Comparison of ENCODE assay signal across 36 mouse cellular contexts in the genomic region with DNA sequence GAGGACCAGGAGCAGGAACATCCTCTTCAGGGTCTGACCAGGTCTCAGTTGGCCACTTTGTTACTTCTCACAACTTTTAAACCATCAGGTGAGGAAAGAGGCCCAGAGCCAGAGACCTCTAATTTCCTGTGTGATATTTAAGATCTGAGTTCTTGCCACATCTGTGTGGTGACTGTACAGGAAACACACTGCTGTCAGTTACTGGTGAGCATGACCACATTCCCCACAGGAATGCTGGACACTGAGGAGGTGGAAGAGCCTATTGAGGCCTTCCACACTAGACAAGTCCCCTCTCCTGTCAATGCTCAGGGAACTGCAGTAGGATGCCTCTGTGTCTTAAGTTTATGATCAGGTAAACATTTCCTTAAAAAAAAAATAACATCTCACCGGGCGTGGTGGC. TPM values are rescaled to one million over a fixed set of nuclear protein-coding genes. Genes with fewer than 3 reads are reported as not detected.
A peak's percentile ranks its signal among the peaks of the same experiment; 100 is the strongest.
DNase-seq lines count a peak whose midpoint lies in the region; ATAC-seq and TF ChIP-seq lines count a peak whose summit lies in the region.
"Had no signal": no experiment of that assay in that cellular context is flagged by ENCODE, and none has a peak within 500 bp of the region (broad histone marks: within the 10 kb centered on the region; RNA-seq: fewer than 3 reads in every experiment).

TSS of gene Mcpt8 (minus strand) at position 107 of the 400 bp plus-strand sequence.

- intact Hi-C loops in left cerebral cortex, adult 2 months (cut with DNase I), result no loop called here

- H3K9ac ChIP-seq in liver, postnatal 0 days (replicated peaks), result no peak within 1 kb of the TSS
- H3K9ac ChIP-seq in liver, embryonic 11.5 days (ENCODE audit: low read depth, low read length), result no peak within 1 kb of the TSS
- no peak within 1 kb of the TSS for H3K9ac ChIP-seq in forebrain, embryonic 12.5 days
- H3K9ac ChIP-seq: forebrain, embryonic 15.5 days; liver, embryonic 15.5 days; lung, embryonic 15.5 days; midbrain, embryonic 13.5 days had no signal

- TF ChIP-seq EP300 in liver, postnatal 0 days (IDR thresholded peaks at IDR 0.05; ENCODE audit: low read depth), result no peak

- no peaks in the 10 kb centered on the region for H3K36me3 ChIP-seq in liver, postnatal 0 days (replicated peaks; ENCODE audit: insufficient read depth, low read length)
- H3K36me3 ChIP-seq in liver, embryonic 11.5 days (ENCODE audit: control insufficient read depth, insufficient read depth, low read length), result no peaks in the 10 kb centered on the region
- no peaks in the 10 kb centered on the region for H3K36me3 ChIP-seq in forebrain, embryonic 12.5 days (replicated peaks)
- H3K36me3 ChIP-seq: forebrain, embryonic 15.5 days; G1E; liver, embryonic 15.5 days; lung, embryonic 15.5 days; midbrain, embryonic 13.5 days had no signal

- no peak for DNase-seq in liver, postnatal 0 days
- no peak for DNase-seq in liver, embryonic 11.5 days (ENCODE audit: low spot score)
- DNase-seq in left cerebral cortex, adult 2 months (ENCODE audit: extremely low spot score in 1 of 2, low spot score in 2 of 2), result no peak
- DNase-seq in left cerebral cortex, adult 11 months (ENCODE audit: low spot score), result no peak
- DNase-seq: adrenal gland, postnatal 14 days; cerebellum, adult 8-10 months; cerebellum, postnatal 36 days; embryo, embryonic 11 days; gastrocnemius, postnatal 36 days; heart, postnatal 14 days; kidney, adult 8-10 months; layer of hippocampus, postnatal 36 days; liver; lung, postnatal 36 days; thymus, adult 2 months; thymus, postnatal 36 days had no signal

- H3K4me3 ChIP-seq in liver, postnatal 0 days (ENCODE audit: low read depth, low read length), result no peak within 1 kb of the TSS
- H3K4me3 ChIP-seq in liver, embryonic 11.5 days (ENCODE audit: low read depth, low read length), result no peak within 1 kb of the TSS
- no peak within 1 kb of the TSS for H3K4me3 ChIP-seq in embryonic fibroblast, embryonic 13.5 days (ENCODE audit: insufficient read depth, low read length)
- no peak within 1 kb of the TSS for H3K4me3 ChIP-seq in forebrain, embryonic 12.5 days (replicated peaks)
- no peak within 1 kb of the TSS for H3K4me3 ChIP-seq in left cerebral cortex, adult 2 months
- H3K4me3 ChIP-seq: forebrain, embryonic 15.5 days; liver, embryonic 15.5 days; lung, embryonic 15.5 days; midbrain, embryonic 13.5 days had no signal

- no peaks in the 10 kb centered on the region for H3K9me3 ChIP-seq in liver, postnatal 0 days (ENCODE audit: low read length)
- H3K9me3 ChIP-seq in liver, embryonic 11.5 days (ENCODE audit: control insufficient read depth, low read length), result no peaks in the 10 kb centered on the region
- H3K9me3 ChIP-seq in forebrain, embryonic 12.5 days, result no peaks in the 10 kb centered on the region
- H3K9me3 ChIP-seq: forebrain, embryonic 15.5 days; G1E; liver, embryonic 15.5 days; lung, embryonic 15.5 days; midbrain, embryonic 13.5 days had no signal

- no peak within 1 kb of the TSS for H3K4me2 ChIP-seq in liver, postnatal 0 days (ENCODE audit: low read depth, low read length)
- H3K4me2 ChIP-seq in liver, embryonic 11.5 days, result no peak within 1 kb of the TSS
- no peak within 1 kb of the TSS for H3K4me2 ChIP-seq in forebrain, embryonic 12.5 days
- H3K4me2 ChIP-seq: forebrain, embryonic 15.5 days; liver, embryonic 15.5 days; lung, embryonic 15.5 days; midbrain, embryonic 13.5 days had no signal

- TF ChIP-seq POLR2A in embryonic fibroblast, embryonic 13.5 days (IDR thresholded peaks at IDR 0.05; ENCODE audit: low read depth, low read length), result no peak

- no peaks in the 10 kb centered on the region for H3K27me3 ChIP-seq in liver, postnatal 0 days (ENCODE audit: insufficient read depth, low read length)
- no peaks in the 10 kb centered on the region for H3K27me3 ChIP-seq in liver, embryonic 11.5 days (replicated peaks; ENCODE audit: control insufficient read depth, insufficient read depth, low read length)
- H3K27me3 ChIP-seq in forebrain, embryonic 12.5 days, result no peaks in the 10 kb centered on the region
- H3K27me3 ChIP-seq: forebrain, embryonic 15.5 days; liver, embryonic 15.5 days; lung, embryonic 15.5 days; midbrain, embryonic 13.5 days; Patski had no signal

- no peak for ATAC-seq in liver, postnatal 0 days
- no peak for ATAC-seq in liver, embryonic 11.5 days (replicated peaks; ENCODE audit: low FRiP score)
- ATAC-seq in megakaryocyte, adult 5-6 weeks (ENCODE audit: poor library complexity, severe bottlenecking), result peak; percentile 35
- no peak for ATAC-seq in forebrain, embryonic 12.5 days (ENCODE audit: low FRiP score)
- ATAC-seq: forebrain, embryonic 15.5 days; intestine, embryonic 16.5 days; midbrain, embryonic 13.5 days; Patski had no signal

- TF ChIP-seq CTCF in liver, postnatal 0 days (IDR thresholded peaks at IDR 0.05; ENCODE audit: low read depth), result no peak
- no peak for TF ChIP-seq CTCF in embryonic fibroblast, embryonic 13.5 days (IDR thresholded peaks at IDR 0.05; ENCODE audit: borderline replicate concordance, insufficient read depth, low read length)
- no peak for TF ChIP-seq CTCF in left cerebral cortex, adult 2 months (IDR thresholded peaks at IDR 0.05)

- no peak within 1 kb of the TSS for H3K27ac ChIP-seq in liver, postnatal 0 days (ENCODE audit: low read depth)
- H3K27ac ChIP-seq in liver, embryonic 11.5 days (ENCODE audit: low read depth, low read length), result no peak within 1 kb of the TSS
- H3K27ac ChIP-seq in embryonic fibroblast, embryonic 13.5 days (ENCODE audit: insufficient read depth, low read length), result no peak within 1 kb of the TSS
- H3K27ac ChIP-seq in forebrain, embryonic 12.5 days, result no peak within 1 kb of the TSS
- H3K27ac ChIP-seq in left cerebral cortex, adult 2 months, result no peak within 1 kb of the TSS
- H3K27ac ChIP-seq: forebrain, embryonic 15.5 days; kidney, postnatal 0 days; liver, embryonic 15.5 days; lung, embryonic 15.5 days; midbrain, embryonic 13.5 days had no signal

- WGBS in liver, postnatal 0 days (ENCODE audit: insufficient replicate concordance), result 87% methylated on average over 2 of the region's 2 CpGs
- 95% methylated on average over 2 of the region's 2 CpGs for WGBS in liver, embryonic 11.5 days
- WGBS in forebrain, embryonic 12.5 days, result 95% methylated on average over 2 of the region's 2 CpGs

- no peaks in the 10 kb centered on the region for H3K4me1 ChIP-seq in liver, postnatal 0 days (ENCODE audit: insufficient read depth)
- H3K4me1 ChIP-seq in liver, embryonic 11.5 days (replicated peaks; ENCODE audit: control insufficient read depth, insufficient read depth, low read length), result no peaks in the 10 kb centered on the region
- peaks cover 8% of the 10 kb centered on the region; the same call in 1 of the 2 replicates for H3K4me1 ChIP-seq in embryonic fibroblast, embryonic 13.5 days (ENCODE audit: control insufficient read depth, insufficient read depth, low read length)
- H3K4me1 ChIP-seq in forebrain, embryonic 12.5 days, result no peaks in the 10 kb centered on the region
- H3K4me1 ChIP-seq: forebrain, embryonic 15.5 days; liver, embryonic 15.5 days; lung, embryonic 15.5 days; midbrain, embryonic 13.5 days had no signal

RNA-seq across cellular contexts. Expression of gene Mcpt8, which starts in this region (rescaled TPM):
- polyA plus RNA-seq in liver, postnatal 0 days (2015; fragmentation: Nextera tagmentation; extraction: Ambion mirVana), result 13.3 and 19.0 TPM in 2 replicates
- polyA plus RNA-seq in liver, embryonic 11.5 days (2014; fragmentation: Nextera tagmentation; extraction: Ambion mirVana), result not detected in 2 replicates
- polyA plus RNA-seq in embryonic fibroblast, embryonic 13.5 days (2011; ENCODE audit: insufficient read length, low read depth, missing spikeins), result 16.6 and 74.8 TPM in 2 replicates
- total RNA-seq in megakaryocyte, adult 5-6 weeks (2015), result 641 and 651 TPM in 2 replicates
- total RNA-seq in megakaryocyte, adult 5-6 weeks (2017), result 298 and 314 TPM in 2 replicates
- polyA plus RNA-seq in forebrain, embryonic 12.5 days (2016; fragmentation: Nextera tagmentation; extraction: Ambion mirVana), result not detected in 2 replicates
- not detected for total RNA-seq in left cerebral cortex, adult 2 months (2021)
- total RNA-seq: G1E; gastrocnemius, adult 18-20 months; gastrocnemius, postnatal 36 days; heart, postnatal 14 days; layer of hippocampus, postnatal 36 days; left cerebral cortex, postnatal 14 days; megakaryocyte-erythroid progenitor cell, adult 5-6 weeks had no signal
- polyA plus RNA-seq: brain, embryonic 14.5 days; frontal cortex, adult 2 months; G1E; hindbrain, embryonic 11.5 days; large intestine, adult 2 months; limb, embryonic 11.5 days; midbrain, embryonic 13.5 days; neural tube, embryonic 14.5 days; thymus, adult 2 months had no signal

Comparison
In these comparisons a context has a peak if more than half of its experiments do, and no peak if none do; other contexts are left out.
1. RNA of gene Mcpt8 (total RNA-seq): 298 to 651 TPM in megakaryocyte, adult 5-6 weeks; not detected in left cerebral cortex, adult 2 months; every median in the first group is over 100 times any median in the second.
2. RNA of gene Mcpt8 (polyA plus RNA-seq): 13.3 to 19.0 TPM in liver, postnatal 0 days and 16.6 to 74.8 TPM in embryonic fibroblast, embryonic 13.5 days; not detected in liver, embryonic 11.5 days and not detected in forebrain, embryonic 12.5 days; every median in the first group is over 10 times any median in the second.